Comparison of ENCODE assay signal across 10 mouse cellular contexts in genomic region chr16:96348070-96348469, GRCm38 (mm10).
DNase-seq lines count a peak whose midpoint lies in the region; ATAC-seq and TF ChIP-seq lines count a peak whose summit lies in the region.
"Had no signal": no experiment of that assay in that cellular context is flagged by ENCODE, and none has a peak within 500 bp of the region (broad histone marks: within the 10 kb centered on the region; RNA-seq: fewer than 3 reads in every experiment).

No protein-coding gene starts in this region.

- no peaks in the 10 kb centered on the region for H3K36me3 ChIP-seq in lung, embryonic 15.5 days
- H3K36me3 ChIP-seq in intestine, postnatal 0 days (ENCODE audit: control insufficient read depth, insufficient read depth): no peaks in the 10 kb centered on the region
- no peaks in the 10 kb centered on the region for H3K36me3 ChIP-seq in forebrain, embryonic 14.5 days (ENCODE audit: control insufficient read depth, insufficient read depth, low read length)
- H3K36me3 ChIP-seq: heart, embryonic 13.5 days had no signal

- TF ChIP-seq CTCF in intestine, postnatal 0 days (IDR thresholded peaks at IDR 0.05; ENCODE audit: low read depth): no peak

- no peak overlapping the region for H3K9ac ChIP-seq in lung, embryonic 15.5 days
- H3K9ac ChIP-seq in intestine, postnatal 0 days (ENCODE audit: low read depth, low read length): no peak overlapping the region
- H3K9ac ChIP-seq in forebrain, embryonic 14.5 days (ENCODE audit: low read length): no peak overlapping the region
- H3K9ac ChIP-seq: heart, embryonic 13.5 days had no signal

- DNase-seq in lung, adult 18-20 months: no peak
- peak; percentile 56 for DNase-seq in forelimb bud, embryonic 11.5 days (ENCODE audit: low read depth, low spot score)
- peak; percentile 34 to 55 for DNase-seq in lung, postnatal 4 days
- no peak for DNase-seq in forebrain, embryonic 14.5 days (ENCODE audit: low spot score)
- DNase-seq in frontal cortex, postnatal 10 days (ENCODE audit: low spot score in 2 of 2): no peak
- DNase-seq: cerebellum, adult 11-12 months; gastrocnemius, postnatal 25 days had no signal

- 29% methylated on average over 11 of the region's 11 CpGs for WGBS in lung, embryonic 15.5 days
- 44% methylated on average over 11 of the region's 11 CpGs for WGBS in intestine, postnatal 0 days
- 79% methylated on average over 11 of the region's 11 CpGs for WGBS in forebrain, embryonic 14.5 days

- no peak; the same call in 1 of the 2 replicates for ATAC-seq in lung, embryonic 15.5 days (ENCODE audit: borderline replicate concordance, extremely low read depth, low FRiP score, low TSS enrichment)
- no peak for ATAC-seq in intestine, postnatal 0 days
- no peak for ATAC-seq in forebrain, embryonic 14.5 days

- H3K27me3 ChIP-seq in lung, embryonic 15.5 days: no peaks in the 10 kb centered on the region
- H3K27me3 ChIP-seq in intestine, postnatal 0 days (replicated peaks; ENCODE audit: control insufficient read depth, insufficient read depth, low read length): no peaks in the 10 kb centered on the region
- no peaks in the 10 kb centered on the region for H3K27me3 ChIP-seq in forebrain, embryonic 14.5 days (replicated peaks; ENCODE audit: control insufficient read depth, insufficient read depth, low read length)

- peak overlapping the region; percentile 37; the same call in 1 of the 2 replicates for H3K4me2 ChIP-seq in lung, embryonic 15.5 days
- H3K4me2 ChIP-seq in intestine, postnatal 0 days (replicated peaks; ENCODE audit: low read depth): 0 out of 2 replicates have a peak overlapping the region, but pooled peaks have one; percentile 3
- no peak overlapping the region for H3K4me2 ChIP-seq in forebrain, embryonic 14.5 days (ENCODE audit: low read length)
- H3K4me2 ChIP-seq: heart, embryonic 13.5 days had no signal

- no peaks in the 10 kb centered on the region for H3K9me3 ChIP-seq in lung, embryonic 15.5 days
- H3K9me3 ChIP-seq in intestine, postnatal 0 days (ENCODE audit: control insufficient read depth): no peaks in the 10 kb centered on the region
- H3K9me3 ChIP-seq in forebrain, embryonic 14.5 days (replicated peaks; ENCODE audit: control insufficient read depth, low read length): no peaks in the 10 kb centered on the region
- H3K9me3 ChIP-seq: heart, embryonic 13.5 days had no signal

- no peak overlapping the region for H3K27ac ChIP-seq in lung, embryonic 15.5 days
- no peak overlapping the region for H3K27ac ChIP-seq in intestine, postnatal 0 days (ENCODE audit: low read depth, low read length)
- no peak overlapping the region for H3K27ac ChIP-seq in forebrain, embryonic 14.5 days (ENCODE audit: low read depth, low read length)
- H3K27ac ChIP-seq: heart, embryonic 13.5 days had no signal

- H3K4me3 ChIP-seq in lung, embryonic 15.5 days: no peak overlapping the region
- H3K4me3 ChIP-seq in intestine, postnatal 0 days (ENCODE audit: low read depth, low read length): no peak overlapping the region
- no peak overlapping the region for H3K4me3 ChIP-seq in forebrain, embryonic 14.5 days (ENCODE audit: low read depth, low read length)
- H3K4me3 ChIP-seq: heart, embryonic 13.5 days had no signal

- peaks cover 11% of the 10 kb centered on the region; the same call in 1 of the 2 replicates for H3K4me1 ChIP-seq in lung, embryonic 15.5 days
- H3K4me1 ChIP-seq in intestine, postnatal 0 days (replicated peaks; ENCODE audit: control insufficient read depth, insufficient read depth, low read length): no peaks in the 10 kb centered on the region
- no peaks in the 10 kb centered on the region for H3K4me1 ChIP-seq in forebrain, embryonic 14.5 days (ENCODE audit: control insufficient read depth, insufficient read depth, low read length)

Comparison
In these comparisons a context has a peak if more than half of its experiments do, and no peak if none do; other contexts are left out.
1. DNase-seq: peak in forelimb bud, embryonic 11.5 days (single experiment) and lung, postnatal 4 days (2 of 2); none in lung, adult 18-20 months (0 of 2), forebrain, embryonic 14.5 days (single experiment) and frontal cortex, postnatal 10 days (0 of 2).